Mouse (Mus musculus): ENCODE measurements around the gene Fem1a.
"Not testable (repeated sequence)": the region's sequence is repeated elsewhere in the genome, so short reads cannot be mapped to it uniquely, and the experiment has no call there.

Fem1a gene

DNA sequence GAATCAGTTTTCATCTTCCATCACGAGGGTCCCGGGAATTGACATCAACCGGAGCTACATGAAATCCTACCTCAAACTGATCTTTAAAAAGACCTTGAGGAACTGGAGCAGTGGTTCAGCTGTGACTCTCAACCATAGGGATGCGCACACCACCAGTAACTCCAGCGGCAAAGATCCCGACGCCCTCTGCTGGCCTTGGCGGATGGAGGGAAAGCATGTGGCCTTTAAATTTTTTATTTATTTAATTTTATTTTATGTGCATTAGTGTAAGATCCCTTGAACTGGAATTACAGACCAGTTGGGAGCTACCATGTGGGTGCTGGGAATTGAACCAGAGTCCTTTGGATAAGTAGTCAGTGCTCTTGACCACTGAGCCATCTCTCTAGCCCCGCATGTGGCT is 1.2 kb upstream of the Fem1a start:
- in situ Hi-C loops (cut with MboI, MseI): no loop called here

DNA sequence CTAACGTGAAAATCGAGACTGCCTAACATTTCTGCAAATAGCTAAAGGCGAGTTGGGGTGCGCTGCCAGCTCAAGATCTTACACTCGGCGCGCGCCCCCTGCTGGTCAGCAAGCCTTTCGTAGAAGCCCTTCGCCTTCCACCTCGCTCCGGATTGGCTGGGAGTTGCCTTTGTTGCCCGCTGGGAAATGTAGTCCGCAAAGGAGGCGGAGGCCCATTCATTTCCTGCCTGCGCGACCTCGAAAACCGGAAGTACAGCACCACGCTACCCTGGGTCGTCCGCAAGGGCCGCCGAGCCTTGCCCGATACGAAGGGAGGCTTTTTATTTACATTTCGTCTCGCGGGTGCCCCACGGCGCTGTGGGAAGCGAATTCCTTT is 759 bp upstream of the Fem1a start:
- in situ Hi-C loops (cut with MboI, MseI): no loop called here

DNA sequence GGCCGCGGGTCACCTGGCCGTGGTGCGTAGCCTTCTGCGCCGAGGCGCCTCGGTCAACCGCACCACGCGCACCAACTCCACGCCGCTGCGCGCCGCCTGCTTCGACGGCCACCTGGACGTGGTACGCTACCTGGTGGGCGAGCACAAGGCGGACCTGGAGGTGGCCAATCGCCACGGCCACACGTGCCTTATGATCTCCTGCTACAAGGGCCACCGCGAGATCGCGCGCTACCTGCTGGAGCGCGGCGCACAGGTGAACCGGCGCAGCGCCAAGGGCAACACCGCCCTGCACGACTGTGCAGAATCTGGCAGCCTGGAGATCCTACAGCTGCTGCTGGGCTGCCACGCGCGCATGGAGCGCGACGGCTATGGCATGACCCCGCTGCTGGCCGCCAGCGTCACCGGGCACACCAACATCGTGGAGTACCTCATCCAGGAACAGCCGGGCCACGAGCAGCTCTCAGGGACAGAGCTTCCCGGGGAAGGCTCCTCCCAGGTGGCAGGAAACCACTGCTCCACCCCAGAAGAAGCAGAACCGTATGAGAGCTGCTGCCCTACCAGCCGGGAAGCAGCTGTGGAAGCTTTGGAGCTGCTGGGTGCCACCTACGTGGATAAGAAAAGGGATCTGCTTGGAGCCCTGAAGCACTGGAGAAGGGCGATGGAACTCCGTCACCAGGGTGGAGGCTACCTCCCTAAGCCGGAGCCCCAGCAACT is 728 bp downstream of the Fem1a start:
- in situ Hi-C loops (cut with MboI, MseI): no loop called here

DNA sequence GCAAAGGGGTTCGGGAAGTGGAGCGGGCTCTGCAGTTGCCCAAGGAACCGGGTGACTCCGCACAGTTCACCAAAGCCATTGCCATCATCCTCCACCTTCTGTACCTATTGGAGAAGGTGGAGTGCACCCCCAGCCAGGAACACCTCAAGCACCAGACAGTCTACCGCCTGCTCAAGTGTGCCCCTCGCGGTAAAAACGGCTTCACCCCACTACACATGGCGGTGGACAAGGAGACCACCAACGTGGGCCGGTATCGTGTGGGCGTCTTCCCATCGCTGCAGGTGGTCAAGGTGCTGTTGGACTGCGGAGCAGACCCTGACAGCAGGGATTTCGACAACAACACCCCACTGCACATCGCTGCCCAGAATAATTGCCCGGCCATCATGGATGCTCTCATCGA is 1.7 kb downstream of the Fem1a start:
- in situ Hi-C loops (cut with MboI, MseI): not testable (repeated sequence)

DNA sequence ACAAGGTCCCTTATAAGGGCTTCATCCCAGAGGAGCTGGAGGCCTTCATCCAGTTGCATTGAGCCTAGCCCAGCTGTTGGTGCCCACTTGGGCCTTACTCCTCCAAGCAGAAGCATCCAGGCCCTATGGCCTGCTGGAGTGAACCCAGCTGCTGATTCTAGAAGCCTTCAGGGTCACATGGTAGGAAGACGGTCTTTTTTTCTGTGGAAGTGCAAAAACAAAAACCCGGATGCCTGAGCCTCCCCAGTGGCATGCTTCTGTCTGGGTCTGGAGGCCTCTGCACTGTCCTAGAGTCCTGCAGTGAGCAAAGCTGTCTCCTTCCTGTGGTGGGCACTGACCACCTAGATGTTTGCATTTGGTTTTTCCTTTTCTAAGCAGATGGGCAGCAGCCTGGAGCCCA is 2.2 kb downstream of the Fem1a start:
- in situ Hi-C loops (cut with MboI, MseI): not testable (repeated sequence)

DNA sequence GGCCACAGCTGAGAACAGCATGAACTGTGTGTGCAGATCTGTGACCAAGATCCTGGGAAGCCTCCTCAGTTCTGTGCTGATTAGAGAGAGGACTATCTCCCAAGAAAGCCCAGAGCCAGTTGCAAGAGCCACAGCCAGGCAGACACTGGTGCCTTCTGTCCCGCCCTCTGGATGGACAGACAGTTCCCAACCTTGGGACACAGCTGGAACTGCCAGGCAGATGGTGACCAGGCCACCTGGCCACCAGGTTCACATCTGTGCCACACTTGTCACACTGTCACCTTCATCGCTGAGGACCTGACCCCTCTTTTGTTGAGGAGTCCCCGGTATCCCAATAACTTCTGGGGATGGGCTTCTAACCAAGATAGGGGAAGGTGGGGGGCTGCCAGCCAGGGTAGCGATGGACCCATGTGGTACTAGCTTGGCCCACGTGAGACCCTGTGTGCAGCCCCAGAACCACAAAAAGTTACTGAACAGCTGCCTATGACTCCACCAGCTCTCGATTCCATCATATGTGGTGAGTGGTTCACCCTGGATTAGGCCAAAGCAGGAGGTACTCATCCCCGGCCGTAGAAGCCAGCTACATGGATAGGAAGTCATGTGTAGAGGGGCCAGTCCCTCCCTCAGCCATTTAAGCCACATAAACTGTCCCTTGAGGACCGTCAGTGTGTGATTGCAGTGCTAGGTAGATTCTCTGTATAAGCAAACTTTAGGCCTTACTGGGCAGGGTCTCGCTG is 2.9 kb downstream of the Fem1a start:
- in situ Hi-C loops (cut with MboI, MseI): no loop called here

DNA sequence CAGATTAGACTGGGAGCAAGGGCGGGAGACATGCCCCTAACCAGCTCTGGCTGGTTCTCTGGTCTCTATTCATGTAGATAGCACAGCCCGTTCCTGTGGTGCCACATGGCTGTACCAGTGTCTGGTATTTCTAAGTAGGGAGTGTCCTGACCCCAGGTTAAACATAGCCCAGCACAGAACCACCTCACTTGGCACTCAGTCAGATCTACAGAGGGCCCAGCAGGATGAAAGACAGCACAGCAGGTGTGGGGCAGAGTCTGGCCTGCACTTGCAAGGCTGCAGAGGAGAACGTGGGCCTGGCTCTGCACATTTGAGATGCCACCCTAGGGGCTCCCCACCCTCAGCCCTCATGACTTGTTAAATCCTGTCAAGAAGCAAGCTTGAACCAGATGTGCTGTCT is 4.6 kb downstream of the Fem1a start:
- in situ Hi-C loops (cut with MboI, MseI): no loop called here

DNA sequence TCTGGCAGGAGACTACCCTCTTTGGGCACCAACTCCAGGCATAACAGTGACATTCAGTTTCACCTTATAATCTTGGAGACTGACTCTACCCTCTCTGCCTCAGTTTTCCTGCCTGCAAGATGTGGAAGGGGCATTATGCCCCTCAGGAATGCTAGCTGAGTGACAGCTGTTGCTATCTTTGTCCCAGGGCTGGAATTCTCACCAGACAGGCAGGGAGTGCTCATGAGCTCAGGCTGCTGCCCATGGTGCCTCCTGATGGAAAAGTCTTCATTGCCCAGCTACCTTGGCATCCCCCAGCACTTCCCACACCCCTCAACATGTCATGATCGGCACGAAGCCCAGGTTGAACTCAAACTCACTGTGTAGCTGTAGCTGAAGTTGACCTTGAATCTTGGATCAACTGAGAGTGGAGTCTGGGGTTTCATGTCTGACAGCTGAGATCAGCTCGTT is 6.1 kb downstream of the Fem1a start:
- in situ Hi-C loops (cut with MboI, MseI): no loop called here

DNA sequence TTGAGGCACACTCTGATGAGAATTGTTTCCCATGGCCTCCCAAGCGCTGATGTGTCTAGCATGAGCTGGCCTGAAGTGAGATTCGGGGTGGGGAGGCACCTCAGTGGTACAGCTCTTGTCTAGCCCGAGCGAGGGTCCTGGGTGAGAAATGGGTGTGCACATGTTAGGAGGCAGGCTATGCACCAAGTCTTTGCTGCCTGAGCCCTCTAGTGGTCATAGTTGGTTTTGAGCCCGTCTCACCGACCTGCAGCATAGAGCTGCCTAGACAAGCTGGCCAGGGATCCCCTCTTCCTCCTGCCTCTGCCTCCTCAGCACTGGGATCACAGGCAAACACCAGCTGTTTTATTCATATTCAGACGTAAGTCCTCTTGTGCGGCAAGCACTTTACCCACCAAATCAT is 7.4 kb downstream of the Fem1a start:
- in situ Hi-C loops (cut with MboI, MseI): no loop called here

DNA sequence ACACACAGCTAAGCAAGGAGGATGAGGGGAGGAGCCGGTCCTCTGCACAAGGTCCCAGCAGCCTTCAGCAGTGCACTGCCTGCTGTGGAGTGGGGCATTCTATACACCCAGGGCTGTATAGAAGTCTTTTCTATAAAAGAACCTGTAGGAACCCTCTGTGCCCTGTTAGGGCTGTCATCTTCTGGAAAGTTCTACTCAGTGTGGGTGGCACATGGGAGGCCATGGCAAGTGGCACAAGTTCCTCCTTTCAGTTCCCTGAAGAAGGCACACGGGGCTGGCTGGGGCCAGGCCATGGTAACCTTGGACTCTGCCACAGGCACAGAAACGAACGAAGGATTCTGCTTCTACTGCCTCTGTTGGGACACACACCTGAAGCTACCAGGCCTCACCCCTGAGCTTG is 8.4 kb downstream of the Fem1a start:
- in situ Hi-C loops (cut with MboI, MseI): no loop called here

DNA sequence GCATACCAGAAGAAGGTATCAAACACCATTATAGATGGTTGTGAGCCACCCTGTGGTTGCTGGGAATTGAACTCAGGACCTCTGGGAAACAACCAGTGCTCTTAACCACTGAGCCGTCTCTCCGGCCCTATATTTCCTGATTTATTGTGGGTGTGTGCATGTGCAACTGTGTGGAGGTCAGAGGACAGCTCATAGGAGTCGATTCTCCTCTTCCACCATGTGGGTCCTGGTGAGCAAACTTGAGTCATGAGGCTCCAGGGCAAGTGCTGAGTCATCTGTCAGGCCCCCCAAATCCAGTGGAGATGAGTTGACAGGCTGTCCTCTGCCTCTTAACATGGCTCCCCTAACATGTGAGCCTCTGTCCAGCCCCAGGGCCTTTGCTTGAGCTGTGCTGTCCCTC is 9.3 kb downstream of the Fem1a start:
- in situ Hi-C loops (cut with MboI, MseI): no loop called here

DNA sequence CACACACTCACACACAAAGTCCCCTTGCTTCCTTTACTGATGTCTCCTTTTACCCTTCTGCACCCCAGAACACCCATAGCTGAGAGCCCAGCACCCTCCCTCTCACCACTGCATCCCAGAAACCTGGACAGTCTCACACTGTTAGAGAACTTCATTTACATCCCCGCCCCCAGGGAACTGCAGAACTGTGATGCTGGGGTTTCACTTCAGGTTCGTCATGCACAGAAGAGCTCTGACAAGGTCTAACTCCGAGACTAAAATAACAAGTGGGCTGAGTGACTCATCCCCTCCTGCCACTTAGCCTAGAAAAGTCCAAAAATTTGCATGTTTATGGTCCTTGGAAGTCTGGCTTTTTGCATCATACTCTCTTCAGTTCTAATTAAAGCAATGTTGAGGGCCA is 9.7 kb downstream of the Fem1a start:
- in situ Hi-C loops (cut with MboI, MseI): no loop called here

DNA sequence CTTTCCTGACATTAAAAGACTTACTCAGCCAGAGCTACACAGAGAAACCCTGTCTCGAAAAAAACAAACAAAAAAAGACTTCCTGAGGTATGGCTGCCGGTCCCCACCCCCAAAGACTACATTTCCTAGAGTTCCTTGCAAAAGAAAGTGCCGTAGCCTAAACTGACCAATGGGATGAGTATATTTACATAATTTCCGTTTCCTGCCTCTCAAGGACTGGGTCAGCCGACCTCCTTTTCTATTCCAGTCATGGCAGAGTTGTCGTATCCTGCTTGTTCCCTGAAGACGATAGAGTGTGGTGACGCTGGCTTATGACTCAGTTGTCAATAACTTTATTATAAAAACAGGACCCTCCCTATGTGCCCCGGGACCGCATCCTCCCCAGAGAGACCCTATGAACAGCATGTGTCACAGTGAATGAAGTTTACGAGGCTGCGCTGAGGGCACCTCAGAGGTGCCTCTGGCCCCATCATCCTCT is 12.6 kb downstream of the Fem1a start:
- in situ Hi-C loops (cut with MboI, MseI): no loop called here

DNA sequence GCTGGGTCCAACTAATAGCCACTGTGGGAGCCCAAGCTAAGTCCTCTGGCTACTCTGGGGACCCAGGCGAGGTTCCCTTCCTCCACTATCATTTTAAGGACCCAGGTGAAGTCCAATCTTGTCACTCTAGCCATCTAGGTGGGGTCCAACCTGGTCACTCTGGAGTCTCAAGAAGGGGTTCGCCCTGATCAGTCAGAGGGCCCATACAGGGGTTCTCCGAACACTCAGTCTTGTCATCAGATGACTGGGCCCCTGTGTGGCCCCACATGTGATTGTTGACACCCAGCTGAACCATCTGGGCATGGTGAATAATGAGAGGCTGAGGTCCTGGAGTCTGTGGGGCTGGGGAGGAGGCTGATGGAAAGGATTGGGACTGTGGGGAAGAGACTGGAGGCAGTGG is 13.1 kb downstream of the Fem1a start:
- in situ Hi-C loops (cut with MboI, MseI): no loop called here

DNA sequence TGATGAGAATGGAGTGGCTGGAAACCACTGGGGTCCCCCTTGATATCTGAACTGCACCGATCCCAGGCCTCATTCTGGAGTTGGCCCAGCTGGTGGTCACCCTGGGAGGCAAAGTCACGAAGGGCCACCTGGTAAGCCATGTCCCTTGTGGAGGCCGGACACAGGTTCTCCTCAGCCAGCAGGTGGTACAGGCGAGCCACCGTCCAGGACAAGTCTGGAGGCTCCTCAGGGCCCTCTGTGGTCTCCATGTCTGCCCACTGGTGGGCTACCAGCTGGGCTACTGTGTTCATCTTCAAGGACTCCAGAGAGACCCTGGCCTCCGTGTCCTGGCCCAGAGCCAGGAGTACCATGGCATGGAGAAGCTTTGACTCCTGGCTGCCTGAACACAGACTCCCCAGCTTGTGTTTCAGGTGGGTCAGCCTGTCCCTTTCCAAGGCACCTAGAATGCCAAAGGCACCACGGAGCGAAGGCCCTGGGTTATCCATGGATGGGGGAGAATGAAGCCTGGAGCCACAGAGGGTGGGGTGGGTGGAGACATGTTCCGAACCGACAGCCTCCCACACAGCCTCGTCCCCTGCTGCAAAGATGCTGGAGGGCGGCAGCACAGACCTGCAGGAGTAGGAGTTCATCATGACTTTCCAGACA is 15.1 kb downstream of the Fem1a start:
- in situ Hi-C loops (cut with MboI, MseI): no loop called here

DNA sequence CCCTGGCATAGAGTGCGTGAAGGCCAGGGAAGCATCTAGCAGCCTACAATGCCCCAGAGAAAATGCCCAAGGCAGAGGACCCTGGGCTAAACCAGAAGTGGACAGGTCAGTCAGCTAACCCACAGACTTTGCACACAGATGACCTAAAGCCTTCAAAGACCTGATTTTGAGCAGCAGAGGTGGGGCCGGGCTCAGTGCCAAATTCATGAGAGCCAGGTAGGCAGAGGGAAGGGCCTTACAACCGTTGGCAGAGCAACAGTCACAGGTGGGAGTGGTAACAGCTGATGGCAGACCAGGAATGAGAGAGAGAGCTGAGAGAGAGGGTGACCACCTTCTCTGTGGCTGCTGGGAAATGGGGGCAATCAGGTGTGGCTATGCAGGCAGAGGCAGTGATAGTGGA is 16.0 kb downstream of the Fem1a start:
- in situ Hi-C loops (cut with MboI, MseI): no loop called here

DNA sequence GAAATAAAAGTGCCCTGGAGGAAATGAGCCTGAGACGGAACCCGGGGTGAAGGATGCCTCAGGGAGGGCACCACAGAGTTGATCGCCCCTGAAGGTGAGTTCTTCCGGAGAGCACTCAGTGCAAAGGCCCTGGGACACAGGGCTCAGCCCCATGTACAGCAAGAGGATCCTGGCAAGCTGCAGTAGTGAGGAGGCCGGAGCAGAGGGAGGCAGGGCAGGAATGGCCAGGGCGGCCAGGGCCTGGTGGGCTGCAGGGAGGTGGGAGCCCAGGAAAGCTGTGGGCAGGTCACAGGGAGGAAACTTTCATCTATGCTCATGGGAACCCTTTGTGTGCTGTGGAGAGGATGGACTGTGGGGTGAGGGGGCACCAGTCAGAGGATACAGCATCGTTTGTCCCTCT is 16.9 kb downstream of the Fem1a start:
- in situ Hi-C loops (cut with MboI, MseI): no loop called here

DNA sequence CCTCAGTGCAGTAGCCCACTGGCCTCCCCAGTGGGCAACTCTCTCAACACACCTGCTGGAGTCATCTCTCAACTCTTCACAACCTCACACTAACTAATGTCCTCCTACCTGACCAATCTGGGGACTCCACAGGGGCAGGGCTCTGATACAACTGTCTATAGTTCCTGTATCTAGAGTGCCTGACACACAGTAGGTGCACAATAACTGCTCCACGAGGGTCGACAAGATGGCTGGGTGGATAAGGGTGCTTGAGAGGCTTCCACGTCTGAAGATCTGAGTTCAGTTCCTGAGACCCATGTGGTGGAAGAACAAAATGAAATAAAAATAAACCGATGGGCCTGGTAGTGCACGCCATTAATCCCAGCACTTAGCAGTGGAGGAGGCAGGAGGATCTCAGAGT is 17.4 kb downstream of the Fem1a start:
- in situ Hi-C loops (cut with MboI, MseI): no loop called here

DNA sequence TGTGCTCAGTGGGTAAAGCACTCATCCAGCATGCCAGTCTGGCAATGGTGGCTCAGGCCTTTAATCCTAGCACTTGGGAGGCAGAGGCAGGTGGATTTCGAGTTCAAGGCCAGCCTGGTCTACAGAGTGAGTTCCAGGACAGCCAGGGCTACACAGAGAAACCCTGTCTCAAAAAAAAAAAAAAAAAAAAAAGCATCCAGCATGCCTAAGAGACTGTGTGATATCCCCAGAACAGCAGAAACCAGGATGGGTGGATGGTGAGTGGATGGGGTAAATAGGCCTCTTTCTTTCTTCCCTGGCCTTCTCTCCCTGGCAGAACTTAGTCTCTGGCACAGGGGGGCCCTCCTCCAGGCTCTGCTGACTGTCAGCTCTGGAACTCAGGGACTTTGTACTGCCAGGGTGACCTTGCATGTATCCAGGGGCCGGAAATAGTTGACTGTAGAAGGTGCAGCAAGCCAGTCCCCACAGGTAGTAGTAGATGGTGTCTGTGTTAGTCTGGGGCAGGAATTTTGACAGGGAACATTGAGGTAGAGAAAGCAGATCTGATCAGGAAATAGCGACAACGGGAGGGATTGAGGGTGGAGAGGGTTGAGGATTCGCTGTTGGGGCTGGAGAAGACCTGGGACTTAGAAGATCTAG is 19.4 kb downstream of the Fem1a start:
- in situ Hi-C loops (cut with MboI, MseI): no loop called here

DNA sequence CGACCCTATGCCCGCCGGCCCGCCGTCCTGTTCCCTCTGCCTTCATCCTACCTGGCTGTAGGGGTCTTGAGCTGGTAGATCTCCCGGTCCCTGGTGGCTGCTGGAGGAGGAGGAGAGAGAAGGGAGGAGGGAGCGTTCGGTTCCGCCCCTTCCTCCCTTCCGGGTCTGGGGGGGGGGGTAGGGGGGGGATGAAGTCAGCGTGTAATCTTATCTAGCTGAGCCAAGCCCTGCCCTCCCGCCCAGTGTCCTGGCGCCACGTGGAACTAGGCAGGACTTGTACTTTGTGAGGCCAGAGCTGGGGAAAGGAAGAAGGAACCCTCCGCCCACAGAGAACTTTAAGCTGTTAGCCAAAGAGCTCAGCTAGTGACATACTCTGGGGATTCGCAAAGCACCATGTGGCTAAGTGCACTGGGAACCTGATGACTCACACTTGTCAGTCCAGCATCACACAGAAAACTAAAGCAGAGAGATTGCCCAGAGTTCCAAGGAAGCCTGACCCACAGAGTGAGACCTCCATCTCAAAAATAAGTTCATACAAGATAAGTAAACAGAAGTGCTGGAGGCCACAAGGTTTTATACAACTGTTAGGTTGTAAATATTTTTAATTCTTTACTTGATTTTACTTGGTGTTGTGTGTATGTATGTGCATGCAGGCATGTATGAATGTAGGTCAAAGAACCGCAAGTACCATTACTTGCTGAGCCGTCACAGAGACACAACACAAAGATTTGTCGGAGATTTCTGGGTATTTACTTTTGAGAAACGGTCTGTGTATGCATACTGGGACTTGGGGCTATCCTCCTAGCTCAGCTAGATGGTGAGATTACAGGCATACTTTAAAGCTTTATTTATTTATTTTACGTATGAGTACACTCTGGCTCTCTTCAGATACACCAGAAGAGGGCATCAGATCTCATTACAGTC is 20.3 kb downstream of the Fem1a start, which contains the start of gene Ticam1:
Ticam1 (minus strand) TSS at position 144 of the 924 bp plus-strand sequence.
- in situ Hi-C loops (cut with MboI, MseI): no loop called here

DNA sequence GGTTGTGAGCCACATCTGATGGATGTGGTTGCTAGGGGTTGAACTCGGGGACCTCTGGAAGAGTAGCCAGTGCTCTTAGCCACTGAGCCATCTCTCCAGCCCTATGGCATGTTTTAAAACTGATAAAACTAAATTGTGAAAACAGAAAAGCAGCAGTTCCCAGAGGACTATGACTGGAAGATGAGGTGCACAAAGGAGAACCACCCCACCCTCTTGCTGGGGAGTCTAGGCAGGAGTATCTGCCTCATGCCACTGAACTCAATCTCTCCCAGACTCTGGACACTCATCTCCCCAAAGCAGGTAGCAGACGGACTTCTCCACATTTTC is 20.9 kb downstream of the Fem1a start:
- in situ Hi-C loops (cut with MboI, MseI): no loop called here
